Mouse (Mus musculus) embryonic facial prominence, embryonic 13.5 days (tissue): Measurements from ENCODE around the gene Ppp1r27. TPM values are rescaled to one million over a fixed set of nuclear protein-coding genes. Genes with fewer than 3 reads are reported as not detected.
"Not testable (repeated sequence)": the region's sequence is repeated elsewhere in the genome, so short reads cannot be mapped to it uniquely, and the experiment has no call there.

Source experiments
- ATAC-seq: fragments of 200-750 bp; cut with Nextera tagmentation; 2 replicates; pipeline ENCODE4 v1.8.0; 2017; ENCODE audit warnings: low read depth; ENCODE audit not compliant: insufficient number of reproducible peaks, insufficient read depth, low FRiP score, low TSS enrichment
- H3K27ac ChIP-seq: fragments of 300-500 bp; sonication (generic); 2 replicates; pipeline ENCODE4 v1.5.1; 2015; ENCODE audit warnings: moderate library complexity, mild to moderate bottlenecking, inconsistent platforms
- H3K27me3 ChIP-seq: fragments of 300-500 bp; sonication (generic); 2 replicates; pipeline ENCODE4 v1.6.1; 2015; ENCODE audit warnings: mild to moderate bottlenecking, inconsistent platforms
- H3K36me3 ChIP-seq: fragments of 300-500 bp; sonication (generic); 2 replicates; pipeline ENCODE4 v1.6.1; 2015; ENCODE audit warnings: mild to moderate bottlenecking, inconsistent platforms
- H3K4me1 ChIP-seq: fragments of 300-500 bp; sonication (generic); 2 replicates; pipeline ENCODE4 v1.6.1; 2015; ENCODE audit warnings: inconsistent platforms
- H3K4me2 ChIP-seq: fragments of 300-500 bp; sonication (generic); 2 replicates; pipeline ENCODE4 v1.6.1; 2015; ENCODE audit warnings: moderate library complexity, mild to moderate bottlenecking, inconsistent platforms
- H3K4me3 ChIP-seq: fragments of 300-500 bp; sonication (generic); 2 replicates; pipeline ENCODE4 v1.5.1; 2015; ENCODE audit warnings: mild to moderate bottlenecking, inconsistent platforms
- H3K9ac ChIP-seq: fragments of 300-500 bp; sonication (generic); 2 replicates; pipeline ENCODE4 v1.6.1; 2015; ENCODE audit warnings: mild to moderate bottlenecking, inconsistent platforms
- H3K9me3 ChIP-seq: fragments of 300-500 bp; sonication (generic); 2 replicates; pipeline ENCODE4 v1.6.1; 2016; ENCODE audit warnings: inconsistent platforms
- WGBS: fragments of 180-500 bp; shearing (Covaris S2); methylation state at CpG from one replicate; pipeline ENCODE4 v1.1.7; 2015; ENCODE audit warnings: mixed read lengths; 5-methylcytosine and 5-hydroxymethylcytosine counted together
- polyA plus RNA-seq: library from polyadenylated mRNA; unstranded; fragments of >200 nt; fragmentation: Nextera tagmentation; extraction: Ambion mirVana; gene quantifications from 2 replicates; pipeline ENCODE4 v1.2.1, GENCODE M21; 2015

The Ppp1r27 gene
- not detected in 2 replicates for polyA plus RNA-seq

DNA sequence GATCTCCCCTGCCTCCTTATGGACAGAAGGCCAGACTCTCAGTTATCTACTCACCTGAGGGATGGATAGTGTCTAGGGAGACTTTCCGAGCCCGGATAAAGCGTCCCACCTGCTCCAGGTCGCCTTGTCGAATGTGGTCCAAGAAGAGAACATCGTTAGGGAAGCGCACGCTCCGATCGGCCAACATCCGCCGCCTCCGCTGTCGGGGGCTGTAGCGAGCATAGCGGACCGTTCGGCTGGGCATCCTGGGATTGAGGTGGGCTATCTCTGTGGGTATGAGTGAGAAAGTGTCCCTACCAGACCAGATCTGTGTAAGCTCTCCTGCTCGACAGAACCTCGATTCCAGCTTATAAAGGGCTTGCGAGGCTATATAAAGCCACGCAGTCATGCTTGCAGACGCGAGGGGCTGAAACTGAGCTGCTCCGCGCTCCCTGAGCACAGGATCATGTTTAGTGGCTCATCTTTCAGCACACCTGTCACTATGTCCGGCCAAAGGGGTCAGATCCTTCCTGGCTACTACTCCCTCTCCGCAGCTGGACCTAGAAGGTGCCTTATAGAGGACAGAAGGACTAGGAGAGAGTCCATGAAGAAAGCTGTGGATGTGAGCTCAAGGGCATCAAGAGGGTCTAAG lies at the start of gene Ppp1r27:
Gene Ppp1r27 (minus strand): TSS at position 323 of the 631 bp plus-strand sequence.
- Histone ChIP-seq H3K9me3 (no peaks in the 10 kb centered on the region), H3K36me3 (peaks cover 5% of the 10 kb centered on the region; the same call in 1 of the 2 replicates), H3K27ac (peak within 1 kb of the TSS; percentile 90; the same call in 1 of the 2 replicates), H3K27me3 (no peaks in the 10 kb centered on the region), H3K4me1 (peaks cover 32% of the 10 kb centered on the region), H3K4me2 (peak within 1 kb of the TSS; percentile 75), H3K4me3 (peak within 1 kb of the TSS; percentile 97), H3K9ac (peak within 1 kb of the TSS; percentile 99)
- ATAC-seq: no peak
- WGBS: 92% methylated on average over 28 of the region's 28 CpGs

DNA sequence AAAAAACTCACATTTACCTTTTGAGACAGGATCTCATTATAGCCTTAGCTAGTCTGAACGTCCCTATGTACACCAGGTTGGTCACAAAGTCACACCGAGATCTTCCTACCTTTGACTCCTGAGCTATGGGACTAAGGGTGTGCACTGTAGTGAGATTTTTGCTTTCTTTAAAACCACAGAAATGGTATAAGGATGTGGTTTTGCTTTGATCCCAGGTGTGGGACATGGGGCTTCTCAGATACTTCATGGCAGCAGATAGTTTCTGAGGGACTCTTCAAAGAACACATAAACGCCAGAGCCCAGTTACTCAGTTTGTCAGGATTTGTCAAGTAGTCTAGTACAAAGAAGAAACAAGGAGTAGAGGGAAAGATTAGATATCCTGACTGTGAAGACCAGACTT lies 49.8 kb upstream of the Ppp1r27 start:
- Histone ChIP-seq H3K9me3 (no peaks in the 10 kb centered on the region), H3K36me3 (peaks cover 67% of the 10 kb centered on the region), H3K4me3 (no peak overlapping the region), H3K4me2 (no peak overlapping the region), H3K4me1 (peaks cover 27% of the 10 kb centered on the region), H3K27me3 (no peaks in the 10 kb centered on the region), H3K27ac (no peak overlapping the region), H3K9ac (no peak overlapping the region)
- 94% methylated on average over 3 of the region's 3 CpGs for WGBS
- ATAC-seq: no peak

DNA sequence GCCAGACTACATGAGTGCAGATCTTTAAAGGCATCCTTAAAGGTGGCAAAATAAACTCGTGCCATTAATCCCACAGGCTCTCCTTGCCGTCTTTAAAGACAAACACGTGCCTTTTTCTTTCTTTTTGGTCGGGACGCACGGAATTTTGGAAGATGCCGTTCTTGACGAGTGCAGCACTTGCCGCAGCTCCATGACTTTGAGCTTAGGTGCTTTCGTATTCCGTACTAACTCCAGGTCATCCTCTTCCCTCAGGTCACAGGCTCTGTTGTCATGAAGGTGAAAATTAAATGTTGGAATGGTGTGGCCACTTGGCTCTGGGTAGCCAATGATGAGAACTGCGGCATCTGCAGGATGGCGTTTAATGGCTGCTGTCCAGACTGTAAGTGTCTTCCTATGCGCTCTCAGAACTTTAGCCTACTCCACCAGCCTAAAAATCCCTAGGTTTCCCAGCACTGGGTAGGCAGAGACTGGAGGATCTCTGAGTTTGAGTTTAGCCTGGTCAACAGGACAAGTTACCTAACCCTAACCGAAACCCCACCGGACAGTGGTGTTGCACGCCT lies 48.1 kb upstream of the Ppp1r27 start:
- Histone ChIP-seq H3K4me2 (peak overlapping the region; percentile 98), H3K27ac (peak overlapping the region; percentile 94), H3K4me1 (peaks cover 27% of the 10 kb centered on the region), H3K4me3 (peak overlapping the region; percentile 98), H3K36me3 (peaks cover 65% of the 10 kb centered on the region), H3K9me3 (no peaks in the 10 kb centered on the region), H3K27me3 (no peaks in the 10 kb centered on the region), H3K9ac (peak overlapping the region; percentile 99)
- ATAC-seq: no peak
- 46% methylated on average over 17 of the region's 17 CpGs for WGBS

DNA sequence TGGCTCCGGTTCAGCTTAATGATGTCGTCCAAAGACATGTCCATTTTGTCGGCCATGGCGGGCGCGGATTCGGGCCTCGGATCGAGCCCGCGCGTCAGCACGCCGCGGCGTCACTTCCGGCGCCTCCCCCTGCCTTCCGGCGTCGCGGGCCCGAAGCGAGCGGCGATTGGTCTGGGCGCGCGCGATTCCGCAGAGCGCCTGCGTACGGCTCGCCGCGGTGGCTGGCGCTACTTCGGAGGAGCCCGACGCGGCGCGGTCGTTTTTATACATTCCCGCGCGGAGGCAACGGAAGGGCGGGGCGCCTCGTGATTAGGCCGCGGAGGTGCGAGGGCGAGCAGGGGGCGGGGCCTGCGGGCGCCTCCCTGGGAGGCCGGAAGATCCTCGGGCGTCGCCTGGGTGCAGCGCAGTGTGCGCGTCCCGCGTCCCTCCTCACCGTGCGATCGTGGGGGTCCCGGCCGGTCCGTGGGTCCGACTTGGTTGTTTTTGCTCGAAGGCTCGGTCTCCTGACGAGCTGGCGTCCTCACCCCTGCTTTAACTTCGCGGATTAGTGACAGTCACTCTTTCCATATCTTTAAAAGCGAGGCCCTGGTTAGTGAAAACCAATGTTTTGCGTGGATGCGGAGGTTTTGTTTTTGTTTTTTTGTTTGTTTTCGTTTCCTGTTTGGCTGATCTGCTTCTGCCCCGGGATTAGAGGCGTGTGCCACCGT lies 47.5 kb upstream of the Ppp1r27 start, which contains the start of the genes Alyref and Anapc11:
Gene Alyref (minus strand): TSS at position 83 of the 707 bp plus-strand sequence.
Gene Anapc11 (plus strand): TSS at position 139 of the 707 bp plus-strand sequence.
- WGBS: under 1% methylated on average over 88 of the region's 88 CpGs
- peak within 1 kb of the TSS; percentile 94 for H3K27ac ChIP-seq
- peaks cover 66% of the 10 kb centered on the region for H3K36me3 ChIP-seq
- H3K4me3 ChIP-seq: peak within 1 kb of the TSS; percentile 98
- H3K4me2 ChIP-seq: peak within 1 kb of the TSS; percentile 98
- no peaks in the 10 kb centered on the region for H3K9me3 ChIP-seq
- ATAC-seq: peak; percentile 93
- peak within 1 kb of the TSS; percentile 99 for H3K9ac ChIP-seq
- H3K27me3 ChIP-seq: no peaks in the 10 kb centered on the region
- H3K4me1 ChIP-seq: peaks cover 27% of the 10 kb centered on the region

DNA sequence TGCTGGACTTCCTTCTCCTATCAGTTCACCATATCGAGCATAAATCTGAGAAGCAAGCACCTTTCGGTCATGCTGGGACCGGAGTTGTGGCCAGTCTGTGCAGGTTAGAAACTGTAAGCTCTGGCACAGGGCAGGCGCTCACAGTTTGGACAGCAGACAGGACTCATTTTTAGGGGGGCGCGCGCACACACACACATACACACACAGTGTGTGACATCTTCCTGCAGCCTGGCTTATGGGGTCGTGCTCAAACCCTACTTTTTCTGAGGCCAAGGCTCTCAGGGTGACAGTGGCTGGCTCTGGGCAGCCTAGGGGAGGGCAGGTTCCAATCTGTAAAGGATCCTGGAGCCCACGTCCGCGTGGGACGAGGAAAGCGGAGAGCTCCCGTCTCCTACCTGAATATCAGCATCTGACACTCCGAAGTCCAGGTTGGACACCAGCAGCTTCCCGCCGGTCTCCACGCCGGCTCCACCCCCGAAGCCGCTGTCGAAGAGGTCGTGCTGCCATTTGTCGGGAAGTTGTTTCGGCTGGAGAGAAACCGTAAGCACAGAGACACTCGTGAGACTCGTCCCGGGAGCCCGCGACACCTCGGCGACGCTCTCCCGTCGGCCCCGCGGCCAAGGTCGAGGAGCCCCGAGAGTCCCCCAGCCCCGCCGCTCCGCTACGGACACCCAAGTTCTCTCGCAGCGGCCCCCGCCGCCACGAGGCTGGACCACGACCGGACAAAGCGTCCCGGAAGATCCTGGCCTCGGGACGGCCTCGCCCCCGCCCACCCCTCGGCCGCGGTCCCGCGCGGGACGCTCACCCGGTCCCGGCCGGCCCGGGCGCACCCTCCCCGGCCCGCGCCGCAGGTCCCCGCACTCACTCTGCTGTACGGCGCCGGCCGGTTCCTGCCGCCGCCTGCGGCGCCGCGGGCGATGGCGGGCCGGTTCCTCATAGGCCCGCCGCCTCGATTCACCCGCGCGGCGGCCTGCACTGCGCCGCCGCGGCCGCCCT lies 46.6 kb upstream of the Ppp1r27 start:
- Histone ChIP-seq H3K4me1 (peaks cover 27% of the 10 kb centered on the region), H3K4me3 (peak overlapping the region; percentile 98), H3K36me3 (peaks cover 66% of the 10 kb centered on the region), H3K27me3 (no peaks in the 10 kb centered on the region), H3K27ac (peak overlapping the region; percentile 94), H3K9me3 (no peaks in the 10 kb centered on the region), H3K9ac (peak overlapping the region; percentile 99), H3K4me2 (peak overlapping the region; percentile 98)
- peak; percentile 49 for ATAC-seq
- WGBS: 4% methylated on average over 95 of the region's 99 CpGs

DNA sequence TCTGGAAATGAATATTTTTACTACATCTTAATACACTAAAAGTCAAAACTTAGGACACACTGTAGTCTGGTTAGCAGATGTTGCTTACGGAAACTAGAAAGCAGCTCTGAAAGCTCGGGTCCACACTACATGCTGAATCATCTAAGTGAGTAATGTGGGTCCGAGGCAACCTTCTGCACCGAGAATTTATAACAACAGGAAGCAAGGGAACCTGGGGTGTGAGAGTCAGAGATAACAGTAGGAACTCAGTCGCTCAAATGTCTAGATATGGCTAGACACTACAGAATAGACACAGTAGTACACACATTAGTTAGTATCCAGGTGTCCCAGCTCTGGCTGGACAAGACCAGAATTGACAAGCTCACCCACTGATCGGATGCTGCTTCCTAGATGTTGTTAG lies 37.6 kb upstream of the Ppp1r27 start:
- Histone ChIP-seq H3K4me1 (no peaks in the 10 kb centered on the region), H3K27me3 (no peaks in the 10 kb centered on the region), H3K4me2 (no peak overlapping the region), H3K9me3 (peaks cover 4% of the 10 kb centered on the region; the same call in 1 of the 2 replicates), H3K9ac (no peak overlapping the region), H3K27ac (no peak overlapping the region), H3K4me3 (no peak overlapping the region), H3K36me3 (peaks cover 96% of the 10 kb centered on the region)
- 95% methylated on average over 6 of the region's 6 CpGs for WGBS
- ATAC-seq: no peak

DNA sequence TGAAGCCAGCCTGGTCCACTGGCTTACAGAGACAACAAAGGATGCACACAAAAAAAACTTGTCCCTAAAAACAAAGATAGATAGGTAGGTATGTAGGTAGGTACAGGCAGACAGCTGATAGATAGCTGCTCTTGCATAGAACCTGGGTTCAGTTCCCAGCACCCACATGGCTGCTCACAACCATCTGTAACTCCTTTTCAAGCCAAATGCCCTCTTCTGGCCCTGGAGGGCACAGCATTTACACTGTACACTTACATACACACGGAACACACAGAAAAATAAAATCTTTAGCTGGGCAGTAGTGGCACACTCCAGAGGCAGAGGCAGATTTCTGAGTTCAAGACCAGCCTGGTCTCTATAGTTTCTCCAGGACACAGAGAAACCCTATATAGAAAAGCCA lies 33.0 kb upstream of the Ppp1r27 start:
- Histone ChIP-seq H3K4me2 (no peak overlapping the region), H3K27ac (no peak overlapping the region), H3K27me3 (no peaks in the 10 kb centered on the region), H3K9me3 (peaks cover 4% of the 10 kb centered on the region; the same call in 1 of the 2 replicates), H3K4me1 (peaks cover 22% of the 10 kb centered on the region), H3K9ac (no peak overlapping the region), H3K36me3 (peaks cover 63% of the 10 kb centered on the region), H3K4me3 (no peak overlapping the region)
- 91% methylated on average over 1 of the region's 1 CpGs for WGBS
- ATAC-seq: no peak

DNA sequence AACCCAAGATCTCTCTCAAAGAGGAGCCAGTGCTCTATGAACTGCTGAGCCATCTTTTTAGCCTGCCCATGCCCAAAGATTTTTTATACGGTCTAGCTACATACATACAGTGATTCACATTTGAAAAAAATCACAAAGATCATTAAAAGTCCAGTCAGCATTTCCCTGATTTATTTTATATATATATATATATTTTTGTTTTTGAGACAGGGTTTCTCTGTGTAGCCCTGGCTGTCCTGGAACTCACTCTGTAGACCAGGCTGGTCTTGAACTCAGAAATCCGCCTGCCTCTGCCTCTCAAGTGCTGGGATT lies 32.0 kb upstream of the Ppp1r27 start:
- Histone ChIP-seq H3K36me3 (peaks cover 63% of the 10 kb centered on the region), H3K4me1 (peaks cover 28% of the 10 kb centered on the region)
- WGBS: 90% methylated on average over 2 of the region's 2 CpGs
- H3K27ac ChIP-seq, H3K4me2 ChIP-seq, H3K4me3 ChIP-seq, H3K9me3 ChIP-seq, ATAC-seq, H3K27me3 ChIP-seq, H3K9ac ChIP-seq: not testable (repeated sequence)

DNA sequence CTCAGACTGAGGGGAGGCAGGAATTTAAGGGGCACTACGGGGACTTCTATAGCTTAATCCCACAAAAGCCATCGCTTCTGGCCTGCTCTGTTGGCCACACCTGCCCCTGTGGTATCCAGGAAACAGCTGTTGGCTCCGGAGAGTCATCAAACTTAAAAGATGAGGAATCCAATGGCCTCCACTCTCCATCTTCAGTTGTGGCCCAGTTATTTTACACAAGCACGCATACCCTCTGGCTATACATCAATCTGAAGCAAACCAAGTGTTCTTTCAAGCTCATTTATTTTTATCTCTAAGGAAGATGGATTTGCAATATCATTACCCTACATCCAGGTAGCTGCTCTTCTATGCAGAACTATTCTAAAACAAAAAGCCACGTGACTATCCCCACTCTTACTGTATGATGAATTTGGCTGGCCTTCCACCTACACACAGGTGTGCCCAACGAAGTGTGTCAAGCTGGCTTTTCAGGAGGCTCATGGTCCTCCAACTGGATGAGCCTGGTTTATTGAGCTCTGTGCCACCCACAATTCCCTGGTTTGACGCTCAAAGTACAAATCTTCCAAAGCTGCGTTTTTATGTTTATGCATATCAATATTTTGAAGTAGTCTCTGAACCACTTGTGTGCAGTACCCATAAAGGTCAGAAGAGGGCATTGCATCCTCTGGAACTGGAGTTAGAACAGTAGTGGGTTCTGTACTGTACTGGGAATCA lies 31.5 kb upstream of the Ppp1r27 start:
- Histone ChIP-seq H3K9me3 (peaks cover 4% of the 10 kb centered on the region; the same call in 1 of the 2 replicates), H3K4me2 (peak overlapping the region; percentile 98), H3K4me3 (peak overlapping the region; percentile 87), H3K9ac (peak overlapping the region; percentile 95), H3K36me3 (peaks cover 63% of the 10 kb centered on the region), H3K27ac (peak overlapping the region; percentile 92), H3K27me3 (no peaks in the 10 kb centered on the region), H3K4me1 (peaks cover 28% of the 10 kb centered on the region)
- no peak for ATAC-seq
- 83% methylated on average over 8 of the region's 8 CpGs for WGBS

DNA sequence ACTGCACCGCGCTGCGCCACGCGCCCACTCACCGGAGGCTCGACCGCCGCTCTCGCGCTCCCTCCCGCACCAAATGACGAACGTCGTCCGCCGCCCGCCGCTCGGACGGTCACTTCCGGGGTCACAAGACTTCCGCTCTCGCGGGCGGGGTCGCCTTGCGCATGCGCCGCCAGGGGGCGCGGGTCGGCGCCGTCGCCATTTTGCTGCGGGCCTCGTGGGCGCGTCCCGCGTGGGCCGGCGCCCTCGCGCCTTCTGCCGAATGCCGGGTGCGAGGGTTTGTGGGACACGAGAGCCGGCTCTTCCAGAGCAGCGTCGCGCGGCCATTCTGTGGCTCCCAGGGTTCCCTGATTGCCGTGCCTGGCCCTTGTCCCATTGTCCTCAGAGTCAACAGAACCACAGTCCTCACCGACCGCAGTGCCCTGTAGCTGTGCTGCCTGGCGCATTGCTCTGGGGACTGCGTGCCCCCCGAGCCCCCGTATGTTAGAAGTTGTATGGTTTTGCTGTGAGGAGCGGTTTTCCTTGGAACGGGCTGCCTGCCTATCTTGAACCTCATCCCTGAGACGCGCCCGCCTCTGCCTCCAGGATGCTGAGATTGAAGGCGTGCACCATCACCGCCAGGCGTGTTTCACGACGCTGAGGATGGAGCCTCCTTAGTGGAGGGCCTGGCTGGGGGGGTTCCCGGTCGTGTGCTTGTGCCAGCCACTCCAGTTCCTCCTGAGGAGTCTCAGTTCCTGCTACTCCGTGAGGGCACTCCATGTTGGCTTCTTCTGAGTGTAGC lies 30.7 kb upstream of the Ppp1r27 start, which contains the start of gene Arhgdia:
Gene Arhgdia (minus strand): TSS at position 135 of the 778 bp plus-strand sequence.
- H3K4me3 ChIP-seq: peak within 1 kb of the TSS; percentile 87
- no peaks in the 10 kb centered on the region for H3K27me3 ChIP-seq
- ATAC-seq: peak; percentile 34; the same call in 1 of the 2 replicates
- 5% methylated on average over 72 of the region's 75 CpGs for WGBS
- H3K27ac ChIP-seq: peak within 1 kb of the TSS; percentile 92
- peaks cover 4% of the 10 kb centered on the region; the same call in 1 of the 2 replicates for H3K9me3 ChIP-seq
- peaks cover 28% of the 10 kb centered on the region for H3K4me1 ChIP-seq
- H3K9ac ChIP-seq: peak within 1 kb of the TSS; percentile 95
- peak within 1 kb of the TSS; percentile 98 for H3K4me2 ChIP-seq
- peaks cover 64% of the 10 kb centered on the region for H3K36me3 ChIP-seq
